Mouse (Mus musculus) liver, adult (tissue): Measurements from ENCODE around the gene Dpp8.

Experiments used
- GATA4 ChIP-seq: IDR thresholded peaks from 2 replicates; pipeline ENCODE4 v1.6.1; 2014; ENCODE audit warnings: mild to moderate bottlenecking, low read length; ENCODE audit not compliant: insufficient replicate concordance

Gene Dpp8

GRCm38 (mm10) chr9:65064251-65064650, 32.0 kb downstream of the Dpp8 start:
- TF ChIP-seq GATA4: no peak

DNA sequence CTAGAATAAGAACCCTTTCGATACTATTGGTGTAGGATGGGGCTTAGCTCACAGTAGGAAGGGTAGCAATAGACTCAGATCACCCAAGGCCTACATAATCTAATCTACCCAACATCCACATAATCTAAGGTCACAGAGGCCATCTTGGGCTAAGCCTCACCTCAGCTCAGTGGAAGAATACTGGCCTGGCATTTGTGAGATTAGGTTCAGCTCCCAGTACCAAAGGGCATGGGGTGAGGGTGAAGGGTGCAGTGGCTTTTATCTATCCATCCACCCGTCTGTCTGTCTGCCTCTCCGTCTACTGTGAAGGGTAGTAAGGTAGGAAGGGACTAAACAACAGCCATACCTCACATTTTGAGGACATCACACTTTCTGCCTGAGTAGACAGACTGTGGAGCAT, 38.4 kb downstream of the Dpp8 start:
- TF ChIP-seq GATA4: no peak

- TF ChIP-seq GATA4: no peak
Measured at GRCm38 (mm10) chr9:65073555-65073954, 41.3 kb downstream of the Dpp8 start.

GRCm38 (mm10) chr9:65074251-65074650, 42.0 kb downstream of the Dpp8 start:
- no peak for TF ChIP-seq GATA4

DNA sequence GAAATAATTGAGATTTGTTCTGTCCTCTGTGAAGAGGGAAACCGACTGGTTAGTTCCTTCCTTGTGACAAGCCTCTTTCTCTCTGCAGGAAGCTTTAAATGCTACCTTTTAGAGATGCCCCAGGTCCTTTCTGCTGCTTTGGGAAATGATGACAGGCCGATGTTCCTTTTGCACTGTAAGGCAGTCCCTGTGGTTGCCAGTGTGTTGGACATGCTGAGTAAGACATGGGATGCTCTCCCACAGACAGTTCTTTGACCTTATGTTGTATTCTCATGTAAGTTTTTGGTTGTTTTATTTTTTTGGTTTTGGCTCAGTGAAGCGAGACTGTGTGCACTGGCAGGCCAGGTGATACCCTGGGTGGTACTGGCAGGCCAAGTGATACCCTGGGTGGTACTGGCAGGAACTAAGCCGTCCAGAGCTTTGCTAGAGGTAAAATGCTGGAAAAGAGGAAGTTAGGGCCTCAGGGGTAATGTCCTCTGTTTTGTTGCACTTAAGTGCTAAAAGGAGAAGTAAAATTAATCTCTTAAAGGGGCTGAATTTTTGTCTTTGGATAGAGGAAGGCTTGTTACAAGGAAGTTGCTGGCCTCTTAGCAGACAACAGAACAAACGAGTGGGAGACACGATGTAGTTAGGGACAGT, 42.8 kb downstream of the Dpp8 start:
- no peak for TF ChIP-seq GATA4

GRCm38 (mm10) chr9:65077536-65077935, 45.3 kb downstream of the Dpp8 start:
- TF ChIP-seq GATA4: no peak

DNA sequence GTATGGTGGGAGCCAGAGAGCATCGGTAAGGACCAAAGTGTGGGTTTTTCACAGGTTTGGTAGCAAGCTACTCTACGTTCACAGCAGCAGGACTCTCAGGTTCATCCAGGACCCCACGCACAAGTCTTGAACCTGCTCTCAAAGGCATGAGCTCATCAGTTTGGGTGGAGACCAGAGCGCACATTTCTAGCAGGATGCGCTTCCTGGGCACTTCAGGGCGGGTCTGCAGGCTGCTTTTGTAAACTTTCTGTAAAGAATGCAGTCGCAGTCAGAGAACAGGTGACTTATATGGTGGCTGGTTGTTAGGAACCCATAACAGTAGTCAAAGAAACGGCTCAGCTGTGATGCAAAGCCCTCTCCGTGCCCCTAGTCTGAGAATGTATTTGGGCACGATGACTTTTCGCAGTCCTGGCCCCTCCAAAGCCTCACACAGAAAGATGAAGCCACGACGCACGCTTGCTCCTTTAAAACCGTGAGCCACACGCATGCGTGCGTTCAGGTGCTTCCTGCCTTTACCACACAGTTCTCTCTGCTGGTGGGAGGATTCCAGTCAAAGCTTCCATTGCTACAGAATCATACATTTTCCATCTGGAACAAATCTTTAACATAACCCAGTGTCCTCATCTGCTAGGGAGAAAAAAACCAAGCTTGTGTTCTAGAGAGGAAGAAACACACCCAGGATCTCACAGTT, 51.0 kb downstream of the Dpp8 start:
- no peak for TF ChIP-seq GATA4

- no peak for TF ChIP-seq GATA4
Measured at GRCm38 (mm10) chr9:65084198-65084807, 52.1 kb downstream of the Dpp8 start.

DNA sequence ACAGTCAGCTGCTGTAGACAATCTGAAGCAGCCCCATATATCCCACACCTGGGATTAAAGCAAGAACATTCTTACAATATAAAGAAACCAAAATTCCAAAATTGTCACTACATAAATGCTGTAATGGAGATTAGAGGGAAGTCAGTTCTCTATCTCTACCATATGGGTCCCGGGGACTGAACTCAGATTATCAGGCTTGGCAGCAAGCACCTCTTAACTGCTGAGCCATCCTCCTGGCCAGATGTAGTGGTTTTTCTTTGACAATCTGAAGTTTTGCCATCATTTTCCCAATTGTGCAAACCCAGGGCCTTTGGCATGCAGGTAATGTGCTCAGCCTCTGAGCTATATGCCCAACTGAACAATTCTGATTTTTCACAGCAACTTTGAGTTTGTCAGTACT, 53.1 kb downstream of the Dpp8 start:
- TF ChIP-seq GATA4: no peak

GRCm38 (mm10) chr9:65086801-65087200, 54.6 kb downstream of the Dpp8 start:
- no peak for TF ChIP-seq GATA4

GRCm38 (mm10) chr9:65087490-65087889, 55.3 kb downstream of the Dpp8 start:
- no peak for TF ChIP-seq GATA4

DNA sequence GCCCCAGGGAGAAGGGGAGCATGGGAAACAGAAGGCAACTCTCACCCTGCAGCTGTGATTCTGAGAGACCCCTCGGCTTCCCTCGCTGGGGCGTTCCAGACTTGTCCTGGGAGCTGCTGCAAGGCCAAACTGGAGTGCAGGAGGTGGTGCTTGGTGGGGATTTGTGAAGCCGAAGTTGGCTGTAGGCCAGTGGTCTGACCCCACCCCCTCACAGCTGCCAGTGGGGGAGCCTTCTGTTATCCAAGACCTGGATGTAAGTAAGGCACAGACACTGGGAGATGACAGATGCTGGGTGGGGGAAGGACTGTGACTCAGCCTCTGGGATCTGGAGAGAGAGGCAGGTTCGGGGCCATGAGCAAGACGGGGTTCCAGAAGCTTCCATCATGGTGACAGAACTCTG, 62.0 kb downstream of the Dpp8 start:
- no peak for TF ChIP-seq GATA4

DNA sequence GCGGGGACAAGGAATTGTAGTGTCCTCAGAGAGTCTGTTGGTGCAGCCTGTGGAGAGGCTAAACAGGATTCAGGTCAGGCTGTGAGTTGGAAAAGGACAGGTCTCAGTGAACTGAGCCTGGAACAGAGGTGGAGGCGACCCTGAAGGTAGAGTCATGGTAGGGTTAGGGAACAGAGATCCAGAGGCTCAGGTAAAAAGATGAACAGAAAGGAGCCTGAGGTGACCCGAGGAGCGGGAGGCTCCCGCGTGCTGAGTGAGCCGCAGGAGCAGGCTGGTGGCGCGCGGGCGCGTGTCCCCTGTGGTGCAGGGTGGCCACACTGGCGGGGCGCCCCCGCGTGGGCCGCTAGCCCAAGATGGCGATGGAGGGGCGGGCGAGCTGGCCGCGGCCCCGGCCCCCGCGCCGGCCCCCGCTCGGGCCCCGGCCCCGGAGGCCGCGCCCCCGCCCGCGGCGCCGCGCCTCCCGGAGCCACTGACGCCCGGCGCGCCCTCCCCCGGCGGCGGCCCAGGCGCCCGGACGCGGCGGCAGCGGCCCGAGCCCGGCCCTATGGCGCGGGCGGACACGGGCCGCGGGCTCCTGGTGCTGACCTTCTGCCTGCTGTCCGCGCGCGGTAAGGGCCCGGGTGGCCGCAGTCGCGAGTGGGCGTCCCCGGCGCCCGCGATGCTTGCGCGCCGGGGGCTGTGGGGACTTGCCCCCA, 68.9 kb downstream of the Dpp8 start, which contains the start of gene Igdcc4:
TSS of gene Igdcc4 (plus strand) at position 496 of the 695 bp plus-strand sequence.
- TF ChIP-seq GATA4: no peak

DNA sequence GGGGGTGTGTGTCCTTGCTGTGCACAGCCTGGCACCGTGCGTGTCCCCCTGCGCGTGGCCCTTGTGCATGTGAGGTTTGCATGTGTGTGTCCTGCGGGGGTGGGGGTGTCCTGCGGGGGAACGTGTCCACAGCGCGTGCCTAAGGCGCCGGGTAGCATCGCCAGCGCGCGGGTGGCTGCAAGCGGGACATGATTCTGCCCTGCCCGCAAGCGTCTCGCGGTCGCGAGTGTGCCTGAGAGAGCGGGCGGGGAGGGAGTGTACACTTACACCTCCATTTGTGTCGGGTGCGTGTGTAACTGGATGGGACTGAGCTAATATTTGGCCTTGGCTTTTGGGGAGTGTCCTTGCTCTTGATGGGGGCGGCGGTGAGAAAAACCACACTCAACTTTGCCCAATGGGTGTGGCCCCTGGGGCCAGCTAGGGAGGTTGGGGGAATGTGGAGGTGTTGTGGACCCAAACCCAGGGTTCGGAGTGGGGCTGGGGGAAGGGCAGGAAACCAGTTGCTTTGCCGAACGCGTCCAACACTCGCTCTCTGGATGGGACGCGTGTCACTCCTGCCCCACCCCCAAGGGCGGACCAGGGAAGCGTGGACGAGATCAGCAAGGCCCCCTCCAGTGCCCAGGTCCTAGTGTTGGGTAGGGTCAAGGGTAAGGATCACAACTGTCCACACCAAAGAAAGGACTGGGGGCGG, 69.6 kb downstream of the Dpp8 start:
- no peak for TF ChIP-seq GATA4

DNA sequence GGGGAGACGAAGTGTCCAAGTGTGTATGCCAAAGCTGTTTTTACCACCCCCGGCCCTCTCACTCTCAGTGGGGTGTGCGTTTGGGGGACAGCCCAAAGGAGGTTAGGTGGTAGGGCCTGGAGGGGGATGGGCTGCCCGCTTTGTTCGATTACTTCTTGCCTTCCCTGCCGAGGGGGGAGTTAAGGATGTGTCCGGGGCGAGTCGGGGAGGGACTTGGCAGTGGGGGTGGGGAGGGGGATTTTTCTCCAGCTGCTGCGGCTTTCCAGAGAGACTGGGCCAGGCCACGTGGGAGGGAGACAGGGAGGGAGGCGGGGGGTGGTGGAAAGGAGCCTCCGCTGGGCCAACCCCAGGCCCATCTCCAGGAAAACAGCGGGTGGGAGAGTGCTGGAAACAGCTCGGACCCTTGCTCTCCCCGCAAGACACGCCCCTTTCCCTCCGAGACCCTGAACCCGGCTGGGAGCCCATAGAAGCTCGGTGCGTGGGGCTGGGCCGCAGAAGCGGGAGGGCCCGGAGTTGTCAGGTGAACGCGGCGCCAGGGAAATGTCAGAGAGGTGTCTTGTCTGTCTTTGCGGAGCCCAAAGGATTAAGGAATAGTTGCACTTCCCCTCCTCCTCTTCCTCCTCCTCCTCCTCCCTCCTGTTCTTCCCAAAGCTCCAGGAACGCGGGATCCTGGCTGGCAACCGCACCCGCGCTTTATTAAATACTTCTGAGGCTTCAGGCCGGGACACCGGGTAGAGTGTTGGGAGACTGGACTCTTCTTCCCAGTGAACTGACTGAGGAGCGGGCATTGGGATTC, 70.4 kb downstream of the Dpp8 start:
- TF ChIP-seq GATA4: no peak

DNA sequence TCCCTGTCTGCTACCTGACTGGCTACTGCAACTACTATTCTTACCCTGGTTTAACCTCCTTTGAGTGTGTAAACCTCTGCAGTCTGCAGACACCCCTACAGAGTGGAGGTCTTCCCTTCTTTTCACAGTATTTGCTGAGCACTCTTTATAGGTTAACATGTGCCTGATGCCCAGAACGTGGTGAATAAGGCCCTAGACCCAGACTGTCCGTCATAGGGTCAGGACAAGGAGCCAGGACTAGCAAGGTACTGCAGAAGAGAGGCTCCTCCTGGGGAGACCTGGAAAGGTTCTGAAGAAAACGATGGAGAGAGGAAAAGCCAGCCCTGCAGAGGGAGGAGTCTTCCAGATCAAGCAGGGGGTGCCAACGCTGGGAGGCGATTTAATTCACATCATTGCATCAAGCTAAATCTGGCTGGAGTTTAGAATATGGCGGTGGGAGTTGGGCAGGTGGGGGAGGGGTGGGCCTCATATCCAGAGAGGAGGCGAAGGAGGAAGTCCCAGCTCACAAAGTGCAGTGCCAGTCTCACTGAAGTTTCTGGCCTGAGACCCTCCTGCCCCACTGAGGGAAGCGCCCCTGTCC, 71.0 kb downstream of the Dpp8 start:
- TF ChIP-seq GATA4: no peak
